Mouse (Mus musculus): ENCODE measurements around the gene B3glct. TPM values are rescaled to one million over a fixed set of nuclear protein-coding genes. Genes with fewer than 3 reads are reported as not detected.

B3glct gene
- polyA plus RNA-seq, 1 experiment from 2014 or later, result 15.9 TPM

DNA sequence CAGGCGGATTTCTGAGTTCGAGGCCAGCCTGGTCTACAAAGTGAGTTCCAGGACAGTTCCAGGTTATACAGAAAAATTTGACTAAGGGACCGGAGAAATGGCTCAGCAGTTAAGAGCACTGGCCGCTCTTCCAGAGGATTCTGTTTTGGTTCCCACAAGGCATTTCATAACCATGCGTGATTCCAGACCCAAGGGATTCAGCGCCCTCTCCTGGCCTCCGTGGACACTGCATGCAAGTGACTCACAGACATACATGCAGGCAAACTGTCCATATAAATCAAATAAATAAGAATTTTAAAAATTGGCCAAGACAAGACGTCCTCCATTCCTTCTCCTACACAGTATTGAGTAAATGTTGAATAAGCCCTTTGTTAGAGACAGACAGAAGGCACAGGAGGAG is 53.7 kb downstream of the B3glct start:
- DNase-seq (ENCODE audit: low spot score) (no peak), ATAC-seq (ENCODE audit: low FRiP score) (no peak)
- Histone ChIP-seq H3K9ac (no peak overlapping the region), H3K4me3 (replicated peaks; ENCODE audit: low read length) (no peak overlapping the region), H3K27ac (no peak overlapping the region), H3K27me3 (ENCODE audit: control insufficient read depth, insufficient read depth, low read length) (no peaks in the 10 kb centered on the region), H3K4me2 (replicated peaks) (no peak overlapping the region), H3K4me1 (replicated peaks; ENCODE audit: control insufficient read depth, insufficient read depth, low read length) (no peaks in the 10 kb centered on the region), H3K9me3 (ENCODE audit: control insufficient read depth, low read length) (no peaks in the 10 kb centered on the region), H3K36me3 (replicated peaks; ENCODE audit: control insufficient read depth, insufficient read depth) (peaks cover 5% of the 10 kb centered on the region; the same call in 1 of the 2 replicates)
- 89% methylated on average over 8 of the region's 8 CpGs for WGBS

GRCm38 (mm10) chr5:149737210-149737609 is 59.2 kb downstream of the B3glct start:
- 0 out of 2 replicates have a peak, but pooled peaks have one; percentile 14 for ATAC-seq (ENCODE audit: low FRiP score)
- no peak for DNase-seq (ENCODE audit: low spot score)
- Histone ChIP-seq H3K9ac (no peak overlapping the region), H3K9me3 (ENCODE audit: control insufficient read depth, low read length) (no peaks in the 10 kb centered on the region), H3K36me3 (replicated peaks; ENCODE audit: control insufficient read depth, insufficient read depth) (peaks cover 5% of the 10 kb centered on the region), H3K27ac (no peak overlapping the region), H3K4me3 (replicated peaks; ENCODE audit: low read length) (no peak overlapping the region), H3K4me1 (replicated peaks; ENCODE audit: control insufficient read depth, insufficient read depth, low read length) (no peaks in the 10 kb centered on the region), H3K4me2 (replicated peaks) (no peak overlapping the region), H3K27me3 (ENCODE audit: control insufficient read depth, insufficient read depth, low read length) (no peaks in the 10 kb centered on the region)
- 92% methylated on average over 1 of the region's 1 CpGs for WGBS

GRCm38 (mm10) chr5:149740145-149740544 is 62.1 kb downstream of the B3glct start:
- DNase-seq (ENCODE audit: low spot score) (no peak), ATAC-seq (ENCODE audit: low FRiP score) (no peak)
- no peak overlapping the region for H3K9ac ChIP-seq
- no peak overlapping the region for H3K4me2 ChIP-seq (replicated peaks)
- no peak overlapping the region for H3K4me3 ChIP-seq (replicated peaks; ENCODE audit: low read length)
- no peaks in the 10 kb centered on the region for H3K4me1 ChIP-seq (replicated peaks; ENCODE audit: control insufficient read depth, insufficient read depth, low read length)
- H3K27me3 ChIP-seq (ENCODE audit: control insufficient read depth, insufficient read depth, low read length), result no peaks in the 10 kb centered on the region
- H3K36me3 ChIP-seq (replicated peaks; ENCODE audit: control insufficient read depth, insufficient read depth), result no peaks in the 10 kb centered on the region; the same call in 1 of the 2 replicates
- WGBS, result 97% methylated on average over 7 of the region's 7 CpGs
- H3K9me3 ChIP-seq (ENCODE audit: control insufficient read depth, low read length), result no peaks in the 10 kb centered on the region
- no peak overlapping the region for H3K27ac ChIP-seq

DNA sequence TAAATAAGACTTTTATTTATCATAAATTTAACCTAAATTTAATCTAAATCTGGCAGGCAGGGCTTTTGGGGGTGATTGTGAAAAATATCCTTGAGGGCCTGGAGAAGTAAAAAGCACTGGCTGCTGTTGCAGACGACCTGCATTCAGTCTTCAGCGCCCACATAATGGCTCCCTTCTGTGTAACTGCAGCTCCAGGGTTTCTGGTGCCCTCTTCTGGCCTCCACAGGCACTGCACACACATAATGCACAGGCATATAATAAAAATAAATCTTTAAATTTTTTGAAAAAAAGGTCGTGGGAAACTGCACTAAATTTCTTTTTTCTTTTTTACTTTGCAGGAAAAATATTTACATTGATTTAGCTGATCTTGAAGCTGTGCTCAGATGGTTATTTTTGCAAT is 62.7 kb downstream of the B3glct start:
- H3K36me3 ChIP-seq (replicated peaks; ENCODE audit: control insufficient read depth, insufficient read depth), result no peaks in the 10 kb centered on the region; the same call in 1 of the 2 replicates
- ATAC-seq (ENCODE audit: low FRiP score) (no peak), DNase-seq (ENCODE audit: low spot score) (no peak)
- H3K4me2 ChIP-seq (replicated peaks), result no peak overlapping the region
- no peaks in the 10 kb centered on the region for H3K27me3 ChIP-seq (ENCODE audit: control insufficient read depth, insufficient read depth, low read length)
- 79% methylated on average over 3 of the region's 3 CpGs for WGBS
- no peaks in the 10 kb centered on the region for H3K9me3 ChIP-seq (ENCODE audit: control insufficient read depth, low read length)
- no peak overlapping the region for H3K9ac ChIP-seq
- no peak overlapping the region for H3K27ac ChIP-seq
- H3K4me1 ChIP-seq (replicated peaks; ENCODE audit: control insufficient read depth, insufficient read depth, low read length), result no peaks in the 10 kb centered on the region
- H3K4me3 ChIP-seq (replicated peaks; ENCODE audit: low read length), result no peak overlapping the region

GRCm38 (mm10) chr5:149742286-149742685 is 64.3 kb downstream of the B3glct start:
- no peak overlapping the region for H3K27ac ChIP-seq
- H3K9me3 ChIP-seq (ENCODE audit: control insufficient read depth, low read length), result no peaks in the 10 kb centered on the region
- 96% methylated on average over 9 of the region's 9 CpGs for WGBS
- ATAC-seq (ENCODE audit: low FRiP score) (no peak), DNase-seq (ENCODE audit: low spot score) (no peak)
- no peak overlapping the region for H3K4me2 ChIP-seq (replicated peaks)
- H3K36me3 ChIP-seq (replicated peaks; ENCODE audit: control insufficient read depth, insufficient read depth), result no peaks in the 10 kb centered on the region
- H3K27me3 ChIP-seq (ENCODE audit: control insufficient read depth, insufficient read depth, low read length), result no peaks in the 10 kb centered on the region
- H3K4me3 ChIP-seq (replicated peaks; ENCODE audit: low read length), result no peak overlapping the region
- no peak overlapping the region for H3K9ac ChIP-seq
- H3K4me1 ChIP-seq (replicated peaks; ENCODE audit: control insufficient read depth, insufficient read depth, low read length), result no peaks in the 10 kb centered on the region

- Histone ChIP-seq H3K27ac (no peak overlapping the region), H3K27me3 (ENCODE audit: control insufficient read depth, insufficient read depth, low read length) (no peaks in the 10 kb centered on the region), H3K9me3 (ENCODE audit: control insufficient read depth, low read length) (no peaks in the 10 kb centered on the region), H3K4me1 (replicated peaks; ENCODE audit: control insufficient read depth, insufficient read depth, low read length) (no peaks in the 10 kb centered on the region), H3K4me3 (replicated peaks; ENCODE audit: low read length) (no peak overlapping the region), H3K4me2 (replicated peaks) (no peak overlapping the region), H3K36me3 (replicated peaks; ENCODE audit: control insufficient read depth, insufficient read depth) (no peaks in the 10 kb centered on the region), H3K9ac (no peak overlapping the region)
- 92% methylated on average over 9 of the region's 9 CpGs for WGBS
- ATAC-seq (ENCODE audit: low FRiP score) (no peak), DNase-seq (ENCODE audit: low spot score) (no peak)
These were observed 67.0 kb downstream of the B3glct start for GRCm38 (mm10) chr5:149745079-149745478.

- Histone ChIP-seq H3K4me3 (replicated peaks; ENCODE audit: low read length) (no peak overlapping the region), H3K4me2 (replicated peaks) (no peak overlapping the region), H3K27ac (no peak overlapping the region), H3K4me1 (replicated peaks; ENCODE audit: control insufficient read depth, insufficient read depth, low read length) (no peaks in the 10 kb centered on the region), H3K9ac (no peak overlapping the region), H3K9me3 (ENCODE audit: control insufficient read depth, low read length) (no peaks in the 10 kb centered on the region), H3K27me3 (ENCODE audit: control insufficient read depth, insufficient read depth, low read length) (no peaks in the 10 kb centered on the region), H3K36me3 (replicated peaks; ENCODE audit: control insufficient read depth, insufficient read depth) (no peaks in the 10 kb centered on the region)
- WGBS, result 87% methylated on average over 27 of the region's 27 CpGs
- ATAC-seq (ENCODE audit: low FRiP score), result no peak
- DNase-seq (ENCODE audit: low spot score), result no peak
These were observed 70.9 kb downstream of the B3glct start for GRCm38 (mm10) chr5:149748640-149749580.

- H3K9ac ChIP-seq, result no peak overlapping the region
- WGBS, result 47% methylated on average over 5 of the region's 5 CpGs
- no peak overlapping the region for H3K4me2 ChIP-seq (replicated peaks)
- ATAC-seq (ENCODE audit: low FRiP score), result no peak
- DNase-seq (ENCODE audit: low spot score), result no peak
- no peaks in the 10 kb centered on the region for H3K9me3 ChIP-seq (ENCODE audit: control insufficient read depth, low read length)
- no peak overlapping the region for H3K4me3 ChIP-seq (replicated peaks; ENCODE audit: low read length)
- no peaks in the 10 kb centered on the region for H3K4me1 ChIP-seq (replicated peaks; ENCODE audit: control insufficient read depth, insufficient read depth, low read length)
- H3K27me3 ChIP-seq (ENCODE audit: control insufficient read depth, insufficient read depth, low read length), result no peaks in the 10 kb centered on the region
- no peaks in the 10 kb centered on the region for H3K36me3 ChIP-seq (replicated peaks; ENCODE audit: control insufficient read depth, insufficient read depth)
- no peak overlapping the region for H3K27ac ChIP-seq
These were observed 73.8 kb downstream of the B3glct start for GRCm38 (mm10) chr5:149751861-149752260.

GRCm38 (mm10) chr5:149753073-149753472 is 75.0 kb downstream of the B3glct start:
- Histone ChIP-seq H3K36me3 (replicated peaks; ENCODE audit: control insufficient read depth, insufficient read depth) (no peaks in the 10 kb centered on the region), H3K4me1 (replicated peaks; ENCODE audit: control insufficient read depth, insufficient read depth, low read length) (no peaks in the 10 kb centered on the region), H3K4me2 (replicated peaks) (no peak overlapping the region), H3K27ac (no peak overlapping the region), H3K27me3 (ENCODE audit: control insufficient read depth, insufficient read depth, low read length) (no peaks in the 10 kb centered on the region), H3K4me3 (replicated peaks; ENCODE audit: low read length) (no peak overlapping the region), H3K9me3 (ENCODE audit: control insufficient read depth, low read length) (no peaks in the 10 kb centered on the region), H3K9ac (no peak overlapping the region)
- ATAC-seq (ENCODE audit: low FRiP score) (no peak), DNase-seq (ENCODE audit: low spot score) (no peak)
- whole genome bisulfite sequencing, result 87% methylated on average over 3 of the region's 3 CpGs

Data from hindbrain, embryonic 14.5 days (tissue).